Mouse (Mus musculus): Measurements from ENCODE around the gene Sh3bp5. TPM values are rescaled to one million over a fixed set of nuclear protein-coding genes. Genes with fewer than 3 reads are reported as not detected.

Sh3bp5 gene
- polyA plus RNA-seq, 1 experiment from 2014 or later: 17.3 TPM

- Histone ChIP-seq H3K36me3 (ENCODE audit: control insufficient read depth, insufficient read depth, low read length) (no peaks in the 10 kb centered on the region; the same call in 1 of the 2 replicates), H3K4me2 (peak overlapping the region; percentile 65), H3K27ac (ENCODE audit: low read depth, low read length) (no peak overlapping the region), H3K9ac (ENCODE audit: low read depth, low read length) (peak overlapping the region; percentile 92), H3K9me3 (ENCODE audit: control insufficient read depth, low read length) (no peaks in the 10 kb centered on the region), H3K27me3 (replicated peaks; ENCODE audit: control insufficient read depth, insufficient read depth, low read length) (no peaks in the 10 kb centered on the region), H3K4me3 (ENCODE audit: low read depth, low read length) (peak overlapping the region; percentile 94), H3K4me1 (replicated peaks; ENCODE audit: control insufficient read depth, insufficient read depth, low read length) (peaks cover 10% of the 10 kb centered on the region)
- DNase-seq (ENCODE audit: low spot score): no peak
- ATAC-seq (replicated peaks; ENCODE audit: low FRiP score): no peak
- 24% methylated on average over 7 of the region's 7 CpGs for WGBS
Measured at GRCm38 (mm10) chr14:31337406-31337805, 98.5 kb downstream of the Sh3bp5 start.

- Histone ChIP-seq H3K9me3 (ENCODE audit: control insufficient read depth, low read length) (no peaks in the 10 kb centered on the region), H3K36me3 (ENCODE audit: control insufficient read depth, insufficient read depth, low read length) (no peaks in the 10 kb centered on the region; the same call in 1 of the 2 replicates), H3K9ac (ENCODE audit: low read depth, low read length) (peak within 1 kb of the TSS; percentile 92), H3K27ac (ENCODE audit: low read depth, low read length) (peak within 1 kb of the TSS; percentile 93), H3K27me3 (replicated peaks; ENCODE audit: control insufficient read depth, insufficient read depth, low read length) (no peaks in the 10 kb centered on the region), H3K4me3 (ENCODE audit: low read depth, low read length) (peak within 1 kb of the TSS; percentile 94), H3K4me2 (peak within 1 kb of the TSS; percentile 65), H3K4me1 (replicated peaks; ENCODE audit: control insufficient read depth, insufficient read depth, low read length) (peaks cover 10% of the 10 kb centered on the region)
- ATAC-seq (replicated peaks; ENCODE audit: low FRiP score): peak; percentile 97
- peak; percentile 100 for DNase-seq (ENCODE audit: low spot score)
- WGBS: under 1% methylated on average over 78 of the region's 78 CpGs
Measured at GRCm38 (mm10) chr14:31336369-31337155, 99.3 kb downstream of the Sh3bp5 start, which contains the start of gene Capn7. Gene Capn7, plus strand, starts transcription at chr14:31336638.

GRCm38 (mm10) chr14:31335765-31336164 is 100.1 kb downstream of the Sh3bp5 start:
- H3K9ac ChIP-seq (ENCODE audit: low read depth, low read length): peak overlapping the region; percentile 92; the same call in 1 of the 2 replicates
- no peak overlapping the region for H3K27ac ChIP-seq (ENCODE audit: low read depth, low read length)

GRCm38 (mm10) chr14:31330957-31331356 is 104.9 kb downstream of the Sh3bp5 start:
- H3K4me1 ChIP-seq (replicated peaks; ENCODE audit: control insufficient read depth, insufficient read depth, low read length): 0 out of 2 replicates have a peak, but pooled peaks cover 2% of the 10 kb centered on the region
- DNase-seq (ENCODE audit: low spot score) (no peak), ATAC-seq (replicated peaks; ENCODE audit: low FRiP score) (no peak)
- H3K4me3 ChIP-seq (ENCODE audit: low read depth, low read length): no peak overlapping the region
- no peaks in the 10 kb centered on the region for H3K9me3 ChIP-seq (ENCODE audit: control insufficient read depth, low read length)
- no peak overlapping the region for H3K4me2 ChIP-seq
- H3K36me3 ChIP-seq (ENCODE audit: control insufficient read depth, insufficient read depth, low read length): no peaks in the 10 kb centered on the region
- WGBS: 67% methylated on average over 4 of the region's 4 CpGs
- no peak overlapping the region for H3K9ac ChIP-seq (ENCODE audit: low read depth, low read length)
- no peak overlapping the region for H3K27ac ChIP-seq (ENCODE audit: low read depth, low read length)
- no peaks in the 10 kb centered on the region; the same call in 1 of the 2 replicates for H3K27me3 ChIP-seq (replicated peaks; ENCODE audit: control insufficient read depth, insufficient read depth, low read length)

More at GRCm38 (mm10) chr14:31335765-31336164, 100.1 kb downstream of the Sh3bp5 start:
- Histone ChIP-seq H3K9me3 (ENCODE audit: control insufficient read depth, low read length) (no peaks in the 10 kb centered on the region), H3K27me3 (replicated peaks; ENCODE audit: control insufficient read depth, insufficient read depth, low read length) (no peaks in the 10 kb centered on the region; the same call in 1 of the 2 replicates), H3K4me1 (replicated peaks; ENCODE audit: control insufficient read depth, insufficient read depth, low read length) (peaks cover 10% of the 10 kb centered on the region), H3K4me2 (peak overlapping the region; percentile 65), H3K36me3 (ENCODE audit: control insufficient read depth, insufficient read depth, low read length) (no peaks in the 10 kb centered on the region; the same call in 1 of the 2 replicates), H3K4me3 (ENCODE audit: low read depth, low read length) (peak overlapping the region; percentile 94)
- ATAC-seq (replicated peaks; ENCODE audit: low FRiP score) (no peak), DNase-seq (ENCODE audit: low spot score) (no peak)
- WGBS: 52% methylated on average over 3 of the region's 3 CpGs

GRCm38 (mm10) chr14:31329741-31330140 is 106.1 kb downstream of the Sh3bp5 start:
- Histone ChIP-seq H3K36me3 (ENCODE audit: control insufficient read depth, insufficient read depth, low read length) (no peaks in the 10 kb centered on the region), H3K4me3 (ENCODE audit: low read depth, low read length) (no peak overlapping the region), H3K27ac (ENCODE audit: low read depth, low read length) (no peak overlapping the region), H3K9me3 (ENCODE audit: control insufficient read depth, low read length) (no peaks in the 10 kb centered on the region), H3K27me3 (replicated peaks; ENCODE audit: control insufficient read depth, insufficient read depth, low read length) (no peaks in the 10 kb centered on the region; the same call in 1 of the 2 replicates), H3K4me1 (replicated peaks; ENCODE audit: control insufficient read depth, insufficient read depth, low read length) (no peaks in the 10 kb centered on the region; the same call in 1 of the 2 replicates), H3K9ac (ENCODE audit: low read depth, low read length) (no peak overlapping the region), H3K4me2 (no peak overlapping the region)
- DNase-seq (ENCODE audit: low spot score): no peak
- WGBS: 53% methylated on average over 2 of the region's 2 CpGs
- ATAC-seq (replicated peaks; ENCODE audit: low FRiP score): no peak

- Histone ChIP-seq H3K27ac (ENCODE audit: low read depth, low read length) (no peak overlapping the region), H3K4me3 (ENCODE audit: low read depth, low read length) (no peak overlapping the region), H3K9me3 (ENCODE audit: control insufficient read depth, low read length) (no peaks in the 10 kb centered on the region), H3K4me2 (no peak overlapping the region), H3K4me1 (replicated peaks; ENCODE audit: control insufficient read depth, insufficient read depth, low read length) (peaks cover 9% of the 10 kb centered on the region), H3K36me3 (ENCODE audit: control insufficient read depth, insufficient read depth, low read length) (no peaks in the 10 kb centered on the region), H3K27me3 (replicated peaks; ENCODE audit: control insufficient read depth, insufficient read depth, low read length) (no peaks in the 10 kb centered on the region; the same call in 1 of the 2 replicates), H3K9ac (ENCODE audit: low read depth, low read length) (no peak overlapping the region)
- ATAC-seq (replicated peaks; ENCODE audit: low FRiP score) (no peak), DNase-seq (ENCODE audit: low spot score) (peak; percentile 19)
- WGBS: 59% methylated on average over 4 of the region's 4 CpGs
Measured at GRCm38 (mm10) chr14:31327681-31328080, 108.2 kb downstream of the Sh3bp5 start.

GRCm38 (mm10) chr14:31327196-31327595 is 108.7 kb downstream of the Sh3bp5 start:
- ATAC-seq (replicated peaks; ENCODE audit: low FRiP score) (no peak), DNase-seq (ENCODE audit: low spot score) (no peak)
- 85% methylated on average over 1 of the region's 1 CpGs for WGBS
- H3K4me2 ChIP-seq: no peak overlapping the region
- H3K27me3 ChIP-seq (replicated peaks; ENCODE audit: control insufficient read depth, insufficient read depth, low read length): no peaks in the 10 kb centered on the region; the same call in 1 of the 2 replicates
- H3K27ac ChIP-seq (ENCODE audit: low read depth, low read length): no peak overlapping the region
- H3K9me3 ChIP-seq (ENCODE audit: control insufficient read depth, low read length): no peaks in the 10 kb centered on the region
- H3K9ac ChIP-seq (ENCODE audit: low read depth, low read length): no peak overlapping the region
- peaks cover 9% of the 10 kb centered on the region for H3K4me1 ChIP-seq (replicated peaks; ENCODE audit: control insufficient read depth, insufficient read depth, low read length)
- no peak overlapping the region for H3K4me3 ChIP-seq (ENCODE audit: low read depth, low read length)
- H3K36me3 ChIP-seq (ENCODE audit: control insufficient read depth, insufficient read depth, low read length): no peaks in the 10 kb centered on the region

- Histone ChIP-seq H3K27ac (ENCODE audit: low read depth, low read length) (no peak overlapping the region), H3K36me3 (ENCODE audit: control insufficient read depth, insufficient read depth, low read length) (no peaks in the 10 kb centered on the region), H3K4me2 (no peak overlapping the region), H3K4me3 (ENCODE audit: low read depth, low read length) (no peak overlapping the region), H3K4me1 (replicated peaks; ENCODE audit: control insufficient read depth, insufficient read depth, low read length) (peaks cover 9% of the 10 kb centered on the region), H3K9ac (ENCODE audit: low read depth, low read length) (no peak overlapping the region), H3K9me3 (ENCODE audit: control insufficient read depth, low read length) (no peaks in the 10 kb centered on the region), H3K27me3 (replicated peaks; ENCODE audit: control insufficient read depth, insufficient read depth, low read length) (no peaks in the 10 kb centered on the region; the same call in 1 of the 2 replicates)
- DNase-seq (ENCODE audit: low spot score) (no peak), ATAC-seq (replicated peaks; ENCODE audit: low FRiP score) (no peak)
- 69% methylated on average over 7 of the region's 7 CpGs for WGBS
Measured at GRCm38 (mm10) chr14:31326770-31327169, 109.1 kb downstream of the Sh3bp5 start.
